Mouse (Mus musculus): ENCODE results near the gene Prr15.

Gene Prr15

GRCm38 (mm10) chr6:54332203-54332602, 6.6 kb downstream of the Prr15 start:
- no peak for DNase-seq

GRCm38 (mm10) chr6:54333116-54333651, 7.5 kb downstream of the Prr15 start:
- no peak for DNase-seq

- peak; percentile 75 for DNase-seq
These were observed 8.2 kb downstream of the Prr15 start for GRCm38 (mm10) chr6:54333652-54334396.

- peak; percentile 66 for DNase-seq
These were observed 11.7 kb downstream of the Prr15 start for GRCm38 (mm10) chr6:54337321-54337720.

- DNase-seq, result no peak
These were observed 15.5 kb downstream of the Prr15 start for GRCm38 (mm10) chr6:54341133-54341532.

- no peak for DNase-seq
These were observed 16.6 kb downstream of the Prr15 start for GRCm38 (mm10) chr6:54342223-54342622.

GRCm38 (mm10) chr6:54351860-54352259, 26.2 kb downstream of the Prr15 start:
- no peak for DNase-seq

- DNase-seq, result no peak
These were observed 27.5 kb downstream of the Prr15 start for GRCm38 (mm10) chr6:54352931-54353690.

GRCm38 (mm10) chr6:54353698-54354097, 28.1 kb downstream of the Prr15 start:
- DNase-seq, result no peak

- no peak for DNase-seq
These were observed 30.0 kb downstream of the Prr15 start for GRCm38 (mm10) chr6:54355626-54356025.

GRCm38 (mm10) chr6:54362526-54363324, 37.1 kb downstream of the Prr15 start:
- no peak for DNase-seq

GRCm38 (mm10) chr6:54364406-54365136, 38.9 kb downstream of the Prr15 start:
- no peak for DNase-seq

GRCm38 (mm10) chr6:54366607-54367006, 41.0 kb downstream of the Prr15 start:
- DNase-seq, result no peak

GRCm38 (mm10) chr6:54368071-54368470, 42.4 kb downstream of the Prr15 start:
- DNase-seq, result peak; percentile 42

- no peak for DNase-seq
These were observed 44.4 kb downstream of the Prr15 start for GRCm38 (mm10) chr6:54369913-54370542.

GRCm38 (mm10) chr6:54371874-54372273, 46.2 kb downstream of the Prr15 start:
- no peak for DNase-seq

- no peak for DNase-seq
These were observed 53.7 kb downstream of the Prr15 start for GRCm38 (mm10) chr6:54379356-54379755.

Data from cerebellum, adult 11 months (tissue).